In genomic region chr17:28313880-28314225, GRCm38 (mm10) we compare ENCODE assay signal across 8 mouse cellular contexts. TPM values are rescaled to one million over a fixed set of nuclear protein-coding genes. Genes with fewer than 3 reads are reported as not detected.
A peak's percentile ranks its signal among the peaks of the same experiment; 100 is the strongest.
DNase-seq lines count a peak whose midpoint lies in the region; ATAC-seq and TF ChIP-seq lines count a peak whose summit lies in the region.

No protein-coding gene starts in this region.

- H3K36me3 ChIP-seq in forebrain, embryonic 10.5 days (replicated peaks) = peaks cover 34% of the 10 kb centered on the region
- peaks cover 32% of the 10 kb centered on the region for H3K36me3 ChIP-seq in limb, embryonic 15.5 days
- peaks cover 4% of the 10 kb centered on the region; the same call in 1 of the 2 replicates for H3K36me3 ChIP-seq in stomach, postnatal 0 days (ENCODE audit: control insufficient read depth, insufficient read depth, low read length)

- peaks cover 45% of the 10 kb centered on the region for H3K4me1 ChIP-seq in forebrain, embryonic 10.5 days
- peaks cover 23% of the 10 kb centered on the region for H3K4me1 ChIP-seq in limb, embryonic 15.5 days
- H3K4me1 ChIP-seq in stomach, postnatal 0 days (replicated peaks; ENCODE audit: control insufficient read depth, insufficient read depth) = 0 out of 2 replicates have a peak, but pooled peaks cover 3% of the 10 kb centered on the region

- no peaks in the 10 kb centered on the region for H3K27me3 ChIP-seq in forebrain, embryonic 10.5 days (ENCODE audit: poor library complexity, severe bottlenecking)
- no peaks in the 10 kb centered on the region for H3K27me3 ChIP-seq in limb, embryonic 15.5 days
- no peaks in the 10 kb centered on the region for H3K27me3 ChIP-seq in stomach, postnatal 0 days (ENCODE audit: control insufficient read depth, insufficient read depth, low read length)

- H3K9ac ChIP-seq in limb, embryonic 15.5 days = peak overlapping the region; percentile 89
- H3K9ac ChIP-seq in stomach, postnatal 0 days (ENCODE audit: low read length) = peak overlapping the region; percentile 93

- peak; percentile 45 for DNase-seq in embryo, embryonic 10 days (ENCODE audit: low spot score)
- no peak for DNase-seq in embryo, embryonic 10.5 days (ENCODE audit: low spot score)
- DNase-seq in 416B (ENCODE audit: low read depth) = peak; percentile 57
- no peak for DNase-seq in forebrain, embryonic 10.5 days (ENCODE audit: extremely low spot score, low spot score)
- no peak for DNase-seq in stomach, postnatal 0 days (ENCODE audit: low spot score)
- no peak for DNase-seq in frontal cortex, postnatal 36 days (ENCODE audit: low spot score in 2 of 2)
- DNase-seq in cerebellum, adult 8-10 months = no peak

- ATAC-seq in limb, embryonic 15.5 days (ENCODE audit: insufficient number of reproducible peaks, low FRiP score, low TSS enrichment, low read depth) = peak; percentile 0; the same call in 1 of the 2 replicates
- ATAC-seq in stomach, postnatal 0 days (ENCODE audit: low FRiP score, low TSS enrichment) = no peak; the same call in 1 of the 2 replicates

- no peak for TF ChIP-seq EP300 in stomach, postnatal 0 days (optimal IDR thresholded peaks at IDR 0.05)

- TF ChIP-seq CTCF in stomach, postnatal 0 days (IDR thresholded peaks at IDR 0.05; ENCODE audit: low read depth) = no peak

- H3K4me3 ChIP-seq in forebrain, embryonic 10.5 days = peak overlapping the region; percentile 88
- H3K4me3 ChIP-seq in limb, embryonic 15.5 days = peak overlapping the region; percentile 89
- H3K4me3 ChIP-seq in stomach, postnatal 0 days (ENCODE audit: low read depth, low read length) = peak overlapping the region; percentile 72

- peak overlapping the region; percentile 81 for H3K4me2 ChIP-seq in limb, embryonic 15.5 days
- peak overlapping the region; percentile 83 for H3K4me2 ChIP-seq in stomach, postnatal 0 days (replicated peaks; ENCODE audit: low read depth)

- peak overlapping the region; percentile 95 for H3K27ac ChIP-seq in forebrain, embryonic 10.5 days
- H3K27ac ChIP-seq in limb, embryonic 15.5 days = peak overlapping the region; percentile 95
- peak overlapping the region; percentile 97 for H3K27ac ChIP-seq in stomach, postnatal 0 days (replicated peaks)

- 2% methylated on average over 11 of the region's 11 CpGs for WGBS in forebrain, embryonic 10.5 days
- 2% methylated on average over 11 of the region's 11 CpGs for WGBS in limb, embryonic 15.5 days
- under 1% methylated on average over 11 of the region's 11 CpGs for WGBS in stomach, postnatal 0 days

- no peaks in the 10 kb centered on the region for H3K9me3 ChIP-seq in forebrain, embryonic 10.5 days
- H3K9me3 ChIP-seq in limb, embryonic 15.5 days = no peaks in the 10 kb centered on the region
- H3K9me3 ChIP-seq in stomach, postnatal 0 days (ENCODE audit: control insufficient read depth, low read length) = no peaks in the 10 kb centered on the region

RNA-seq across cellular contexts. Expression of gene Fance, which starts 0.5 kb away (rescaled TPM):
- 31.6 and 32.5 TPM in 2 replicates for polyA plus RNA-seq in forebrain, embryonic 10.5 days (2016; fragmentation: Nextera tagmentation; extraction: Ambion mirVana)
- 30.6 and 33.9 TPM in 2 replicates for polyA plus RNA-seq in limb, embryonic 15.5 days (2015; fragmentation: Nextera tagmentation; extraction: Ambion mirVana)
- 19.2 and 20.4 TPM in 2 replicates for polyA plus RNA-seq in stomach, postnatal 0 days (2015; fragmentation: Nextera tagmentation; extraction: Ambion mirVana)

RNA-seq across cellular contexts. Expression of gene Rpl10a, which starts 14.4 kb away (rescaled TPM):
- polyA plus RNA-seq in forebrain, embryonic 10.5 days (2016; fragmentation: Nextera tagmentation; extraction: Ambion mirVana) = 511 and 540 TPM in 2 replicates
- polyA plus RNA-seq in limb, embryonic 15.5 days (2015; fragmentation: Nextera tagmentation; extraction: Ambion mirVana) = 509 and 665 TPM in 2 replicates
- polyA plus RNA-seq in stomach, postnatal 0 days (2015; fragmentation: Nextera tagmentation; extraction: Ambion mirVana) = 491 and 514 TPM in 2 replicates

RNA-seq across cellular contexts. Expression of gene Tead3, which starts 36.8 kb away (rescaled TPM):
- polyA plus RNA-seq in forebrain, embryonic 10.5 days (2016; fragmentation: Nextera tagmentation; extraction: Ambion mirVana) = 5.2 and 5.5 TPM in 2 replicates
- polyA plus RNA-seq in limb, embryonic 15.5 days (2015; fragmentation: Nextera tagmentation; extraction: Ambion mirVana) = 15.5 and 16.2 TPM in 2 replicates
- 8.7 and 9.2 TPM in 2 replicates for polyA plus RNA-seq in stomach, postnatal 0 days (2015; fragmentation: Nextera tagmentation; extraction: Ambion mirVana)

RNA-seq across cellular contexts. Expression of gene Tulp1, which starts 51.2 kb away (rescaled TPM):
- 3.5 and 3.8 TPM in 2 replicates for polyA plus RNA-seq in forebrain, embryonic 10.5 days (2016; fragmentation: Nextera tagmentation; extraction: Ambion mirVana)
- 5.4 and 6.2 TPM in 2 replicates for polyA plus RNA-seq in limb, embryonic 15.5 days (2015; fragmentation: Nextera tagmentation; extraction: Ambion mirVana)
- polyA plus RNA-seq in stomach, postnatal 0 days (2015; fragmentation: Nextera tagmentation; extraction: Ambion mirVana) = 3.3 and 3.5 TPM in 2 replicates

Comparison
In these comparisons a context has a peak if more than half of its experiments do, and no peak if none do; other contexts are left out.
1. DNase-seq: peak in embryo, embryonic 10 days (single experiment) and 416B (single experiment); none in embryo, embryonic 10.5 days (single experiment), forebrain, embryonic 10.5 days (single experiment), stomach, postnatal 0 days (single experiment), frontal cortex, postnatal 36 days (0 of 2) and cerebellum, adult 8-10 months (single experiment).
2. Peak in every context shown above with its lines, with median percentiles within 50 percentile points of each other: H3K27ac ChIP-seq and H3K4me3 ChIP-seq.